Mouse (Mus musculus) bone marrow macrophage, adult 2 months (primary cell): ENCODE data around the gene Cenpq. TPM values are rescaled to one million over a fixed set of nuclear protein-coding genes. Genes with fewer than 3 reads are reported as not detected.
A peak's percentile ranks its signal among the peaks of the same experiment; 100 is the strongest.

Source experiments
- H3K27ac ChIP-seq: 2 replicates; pipeline ENCODE4 v1.5.1; 2012; ENCODE audit warnings: low read depth, low read length; ENCODE audit not compliant: insufficient read depth
- H3K4me1 ChIP-seq: 2 replicates; pipeline ENCODE4 v1.6.1; 2012; ENCODE audit warnings: low read length; ENCODE audit not compliant: control insufficient read depth, insufficient read depth
- H3K4me3 ChIP-seq: 2 replicates; pipeline ENCODE4 v1.5.1; 2012; ENCODE audit warnings: mild to moderate bottlenecking, low read length, moderate library complexity; ENCODE audit not compliant: insufficient read depth
- CTCF ChIP-seq: IDR thresholded peaks from 2 replicates; pipeline ENCODE4 v1.5.1; 2012; ENCODE audit warnings: low read depth, mild to moderate bottlenecking, low read length, moderate library complexity
- POLR2A ChIP-seq: IDR thresholded peaks from 2 replicates; pipeline ENCODE4 v1.6.1; 2012; ENCODE audit warnings: mild to moderate bottlenecking, low read depth, low read length, borderline replicate concordance
- polyA plus RNA-seq: library from polyadenylated mRNA; stranded (reverse); fragments of >200 nt; gene quantifications from 2 replicates; pipeline ENCODE4 v1.2.4, GENCODE M21; 2012; ENCODE audit not compliant: missing spikeins, insufficient read depth, insufficient read length

The Cenpq gene
- polyA plus RNA-seq, 1 experiment, result 14.2 TPM

- Histone ChIP-seq H3K4me3 (no peak overlapping the region), H3K4me1 (no peaks in the 10 kb centered on the region), H3K27ac (no peak overlapping the region)
- TF ChIP-seq POLR2A, result no peak
- no peak for TF ChIP-seq CTCF
Observed at GRCm38 (mm10) chr17:40899783-40900363, 35.0 kb downstream of the Cenpq start.

DNA sequence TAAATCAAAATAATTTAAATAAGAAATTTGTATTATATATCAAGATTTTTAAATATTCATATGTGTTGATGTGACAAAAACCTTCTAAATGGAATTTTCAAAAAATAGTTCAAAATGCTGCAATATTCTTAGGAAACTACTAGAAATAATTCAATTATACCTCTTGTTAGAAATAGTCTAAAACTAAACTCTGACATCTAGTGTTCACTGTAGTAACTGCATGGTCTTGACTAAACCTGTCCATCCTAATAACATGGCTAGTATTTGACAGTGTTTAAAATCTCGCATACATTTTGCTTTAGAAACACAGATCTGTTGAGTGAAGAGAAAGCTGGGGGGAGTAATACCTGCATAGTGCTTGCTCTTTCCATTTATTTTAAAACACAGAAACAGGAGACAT lies 38.0 kb downstream of the Cenpq start:
- Histone ChIP-seq H3K4me3 (no peak overlapping the region), H3K27ac (no peak overlapping the region), H3K4me1 (no peaks in the 10 kb centered on the region)
- TF ChIP-seq CTCF, result no peak
- no peak for TF ChIP-seq POLR2A

- Histone ChIP-seq H3K4me1 (peaks cover 6% of the 10 kb centered on the region), H3K27ac (no peak overlapping the region), H3K4me3 (no peak overlapping the region)
- no peak for TF ChIP-seq CTCF
- TF ChIP-seq POLR2A, result no peak
Observed at GRCm38 (mm10) chr17:40887849-40888536, 46.9 kb downstream of the Cenpq start.

- Histone ChIP-seq H3K27ac (no peak overlapping the region), H3K4me3 (no peak overlapping the region), H3K4me1 (peaks cover 3% of the 10 kb centered on the region)
- TF ChIP-seq CTCF (no peak), POLR2A (no peak)
Observed at GRCm38 (mm10) chr17:40885155-40885554, 49.7 kb downstream of the Cenpq start.

- TF ChIP-seq CTCF, result no peak
- TF ChIP-seq POLR2A, result no peak
- Histone ChIP-seq H3K27ac (no peak overlapping the region), H3K4me1 (0 out of 2 replicates have a peak, but pooled peaks cover 5% of the 10 kb centered on the region), H3K4me3 (no peak overlapping the region)
Observed at GRCm38 (mm10) chr17:40882172-40882571, 52.7 kb downstream of the Cenpq start.

- Histone ChIP-seq H3K27ac (peak within 1 kb of the TSS; percentile 59), H3K4me1 (peaks cover 14% of the 10 kb centered on the region), H3K4me3 (peak within 1 kb of the TSS; percentile 77)
- TF ChIP-seq POLR2A (no peak), CTCF (no peak)
Observed at GRCm38 (mm10) chr17:40879924-40880691, 54.7 kb downstream of the Cenpq start, which contains the start of gene 9130008F23Rik. Gene 9130008F23Rik, minus strand, starts transcription at chr17:40880559.

GRCm38 (mm10) chr17:40879528-40879923 lies 55.3 kb downstream of the Cenpq start:
- H3K4me1 ChIP-seq, result peaks cover 16% of the 10 kb centered on the region
- TF ChIP-seq CTCF, result no peak
- peak overlapping the region; percentile 77 for H3K4me3 ChIP-seq
- H3K27ac ChIP-seq, result no peak overlapping the region

GRCm38 (mm10) chr17:40877741-40878140 lies 57.1 kb downstream of the Cenpq start:
- no peak overlapping the region for H3K27ac ChIP-seq
- H3K4me3 ChIP-seq, result peak overlapping the region; percentile 19
- no peak for TF ChIP-seq POLR2A
- TF ChIP-seq CTCF, result no peak
- peaks cover 27% of the 10 kb centered on the region for H3K4me1 ChIP-seq

DNA sequence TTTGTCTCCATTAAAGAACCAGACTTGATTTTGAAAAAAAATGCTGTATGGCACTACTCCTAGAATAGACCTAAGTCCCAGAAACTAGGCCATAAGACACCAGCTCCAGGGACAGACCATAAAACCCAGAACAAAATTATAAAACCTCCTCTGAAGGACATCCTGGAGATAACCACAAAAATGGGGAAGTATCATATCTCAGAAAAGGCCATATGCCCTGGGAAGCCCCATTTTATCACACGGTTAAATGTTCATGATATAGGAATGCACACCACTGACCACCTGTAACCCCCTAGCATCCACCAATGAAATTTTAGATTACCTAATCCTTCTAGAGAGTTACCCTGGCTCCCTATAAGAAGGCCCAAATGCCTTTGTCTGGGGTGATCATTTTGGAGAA lies 59.3 kb downstream of the Cenpq start:
- H3K4me1 ChIP-seq, result peaks cover 32% of the 10 kb centered on the region
- H3K4me3 ChIP-seq, result no peak overlapping the region
- TF ChIP-seq CTCF, result no peak
- no peak for TF ChIP-seq POLR2A
- no peak overlapping the region for H3K27ac ChIP-seq

DNA sequence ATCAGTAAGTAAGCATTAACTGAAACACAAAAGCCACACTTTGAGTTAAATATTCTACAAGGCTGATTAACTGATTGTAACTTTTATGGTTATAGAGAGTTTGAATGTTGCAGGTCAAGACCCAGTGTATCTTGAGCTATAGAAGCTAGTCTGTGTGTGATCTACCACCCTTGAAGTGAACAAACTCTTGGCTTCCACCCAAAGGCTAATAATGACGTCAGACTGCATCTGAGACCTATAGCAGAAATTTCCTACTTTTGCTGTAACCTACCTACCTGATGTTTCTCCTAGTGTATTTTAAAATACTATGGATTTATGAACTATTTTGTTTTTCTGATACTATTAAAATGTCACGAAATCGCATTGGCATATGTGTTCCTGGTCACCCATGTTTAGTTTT lies 60.1 kb downstream of the Cenpq start:
- TF ChIP-seq CTCF (no peak), POLR2A (no peak)
- H3K4me1 ChIP-seq, result peaks cover 32% of the 10 kb centered on the region
- no peak overlapping the region for H3K27ac ChIP-seq
- H3K4me3 ChIP-seq, result no peak overlapping the region
